In the genomic region with DNA sequence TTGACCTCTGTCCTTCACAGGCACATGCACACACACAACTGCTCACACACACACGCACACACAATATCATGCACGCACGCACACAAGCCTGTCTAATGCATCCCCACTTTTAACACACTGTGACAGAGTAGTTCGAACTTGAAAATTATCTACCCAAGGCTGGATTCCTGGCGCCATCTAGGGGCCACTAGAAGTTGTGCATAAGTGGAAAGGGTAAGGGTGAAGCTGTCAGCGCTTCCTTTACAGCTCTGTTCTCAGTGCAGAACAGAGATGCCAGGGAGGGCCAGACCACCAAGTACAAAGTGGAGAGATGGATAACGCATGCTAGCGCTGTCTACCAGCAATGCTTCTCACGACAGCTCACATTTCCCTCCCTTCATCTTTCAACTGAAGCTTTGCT, we compare ENCODE assay signal across 10 mouse cellular contexts. TPM values are rescaled to one million over a fixed set of nuclear protein-coding genes. Genes with fewer than 3 reads are reported as not detected.
DNase-seq lines count a peak whose midpoint lies in the region; ATAC-seq and TF ChIP-seq lines count a peak whose summit lies in the region.
"Had no signal": no experiment of that assay in that cellular context is flagged by ENCODE, and none has a peak within 500 bp of the region (broad histone marks: within the 10 kb centered on the region; RNA-seq: fewer than 3 reads in every experiment).

No protein-coding gene starts in this region.

- H3K4me1 ChIP-seq in hindbrain, embryonic 10.5 days (replicated peaks), result no peaks in the 10 kb centered on the region
- 0 out of 2 replicates have a peak, but pooled peaks cover 4% of the 10 kb centered on the region for H3K4me1 ChIP-seq in hindbrain, embryonic 12.5 days
- no peaks in the 10 kb centered on the region for H3K4me1 ChIP-seq in midbrain, postnatal 0 days (ENCODE audit: insufficient read depth, low read length)
- H3K4me1 ChIP-seq: embryonic facial prominence, embryonic 13.5 days had no signal

- H3K4me2 ChIP-seq in hindbrain, embryonic 12.5 days (replicated peaks), result no peak overlapping the region
- no peak overlapping the region for H3K4me2 ChIP-seq in midbrain, postnatal 0 days (ENCODE audit: low read depth, low read length, poor library complexity, severe bottlenecking)
- H3K4me2 ChIP-seq: embryonic facial prominence, embryonic 13.5 days; lung, embryonic 15.5 days had no signal

- H3K9me3 ChIP-seq in hindbrain, embryonic 10.5 days, result no peaks in the 10 kb centered on the region
- no peaks in the 10 kb centered on the region for H3K9me3 ChIP-seq in hindbrain, embryonic 12.5 days (replicated peaks)
- no peaks in the 10 kb centered on the region for H3K9me3 ChIP-seq in midbrain, postnatal 0 days (ENCODE audit: low read length)
- H3K9me3 ChIP-seq: embryonic facial prominence, embryonic 13.5 days; lung, embryonic 15.5 days had no signal

- no peaks in the 10 kb centered on the region for H3K27me3 ChIP-seq in hindbrain, embryonic 10.5 days (ENCODE audit: insufficient read depth, poor library complexity, severe bottlenecking)
- H3K27me3 ChIP-seq in hindbrain, embryonic 12.5 days, result no peaks in the 10 kb centered on the region
- H3K27me3 ChIP-seq in midbrain, postnatal 0 days (ENCODE audit: insufficient read depth, low read length), result no peaks in the 10 kb centered on the region
- H3K27me3 ChIP-seq: lung, embryonic 15.5 days had no signal

- H3K27ac ChIP-seq in hindbrain, embryonic 10.5 days, result no peak overlapping the region
- H3K27ac ChIP-seq in hindbrain, embryonic 12.5 days, result no peak overlapping the region
- no peak overlapping the region for H3K27ac ChIP-seq in left cerebral cortex, adult 2 months
- no peak overlapping the region for H3K27ac ChIP-seq in midbrain, postnatal 0 days (ENCODE audit: low read depth, low read length)
- H3K27ac ChIP-seq: embryonic facial prominence, embryonic 13.5 days; lung, embryonic 15.5 days had no signal

- no peak for ATAC-seq in hindbrain, embryonic 12.5 days (ENCODE audit: low FRiP score)
- ATAC-seq in granulocyte monocyte progenitor cell, adult 5-6 weeks (replicated peaks; ENCODE audit: poor library complexity, severe bottlenecking), result peak; percentile 38; the same call in 1 of the 2 replicates
- peak; percentile 34; the same call in 1 of the 2 replicates for ATAC-seq in midbrain, postnatal 0 days (ENCODE audit: low FRiP score)

- H3K36me3 ChIP-seq in hindbrain, embryonic 10.5 days, result no peaks in the 10 kb centered on the region
- H3K36me3 ChIP-seq in hindbrain, embryonic 12.5 days, result no peaks in the 10 kb centered on the region
- H3K36me3 ChIP-seq in midbrain, postnatal 0 days (ENCODE audit: insufficient read depth, low read length), result no peaks in the 10 kb centered on the region
- H3K36me3 ChIP-seq: embryonic facial prominence, embryonic 13.5 days; lung, embryonic 15.5 days had no signal

- H3K9ac ChIP-seq in hindbrain, embryonic 12.5 days, result no peak overlapping the region
- no peak overlapping the region for H3K9ac ChIP-seq in midbrain, postnatal 0 days (replicated peaks; ENCODE audit: low read length, poor library complexity, severe bottlenecking)
- H3K9ac ChIP-seq: embryonic facial prominence, embryonic 13.5 days; lung, embryonic 15.5 days had no signal

- no peak overlapping the region for H3K4me3 ChIP-seq in hindbrain, embryonic 10.5 days
- H3K4me3 ChIP-seq in hindbrain, embryonic 12.5 days, result no peak overlapping the region
- H3K4me3 ChIP-seq in left cerebral cortex, adult 2 months, result no peak overlapping the region
- no peak overlapping the region for H3K4me3 ChIP-seq in midbrain, postnatal 0 days (ENCODE audit: low read depth, low read length)
- H3K4me3 ChIP-seq: embryonic facial prominence, embryonic 13.5 days; lung, embryonic 15.5 days had no signal

- 42% methylated on average over 9 of the region's 9 CpGs for WGBS in hindbrain, embryonic 10.5 days
- WGBS in hindbrain, embryonic 12.5 days, result 48% methylated on average over 9 of the region's 9 CpGs
- WGBS in midbrain, postnatal 0 days, result 32% methylated on average over 9 of the region's 9 CpGs

- DNase-seq in hindbrain, embryonic 10.5 days (ENCODE audit: low spot score), result peak; percentile 59
- peak; percentile 27 for DNase-seq in MEL-GATA-1-ER (ENCODE audit: extremely low read depth, low read depth)
- DNase-seq in cerebellum, adult 9-10 months, result peak; percentile 19
- peak; percentile 39 to 41 for DNase-seq in left cerebral cortex, adult 2 months (ENCODE audit: extremely low spot score in 1 of 2, low spot score in 2 of 2)
- peak; percentile 74 for DNase-seq in midbrain, postnatal 0 days (ENCODE audit: low spot score)
- peak; percentile 19 to 28 for DNase-seq in thymus, adult 18-20 months

- intact Hi-C loops in left cerebral cortex, adult 2 months (cut with DNase I), result loop anchor here (1.0 to 5.0 kb wide), 3 partner anchors 91 to 786 kb away; no protein-coding TSS in a partner anchor

- peak; percentile 80 for TF ChIP-seq CTCF in left cerebral cortex, adult 2 months (IDR thresholded peaks at IDR 0.05)
- peak; percentile 93 for TF ChIP-seq CTCF in midbrain, postnatal 0 days (IDR thresholded peaks at IDR 0.05)

RNA-seq across cellular contexts. Expression of gene Syk, which starts 45.6 kb away (rescaled TPM):
- polyA plus RNA-seq in hindbrain, embryonic 10.5 days (2016; fragmentation: Nextera tagmentation; extraction: Ambion mirVana), result 3.3 and 4.8 TPM in 2 replicates
- polyA plus RNA-seq in hindbrain, embryonic 12.5 days (2016; fragmentation: Nextera tagmentation; extraction: Ambion mirVana), result 3.9 and 4.1 TPM in 2 replicates
- 60.0 and 80.7 TPM in 2 replicates for total RNA-seq in granulocyte monocyte progenitor cell, adult 5-6 weeks (2014; fragmentation: Nextera tagmentation)
- 64.1 and 70.9 TPM in 2 replicates for total RNA-seq in granulocyte monocyte progenitor cell, adult 5-6 weeks (2017)
- 1 to 10 TPM; 2.6 to 3.3 TPM for total RNA-seq in left cerebral cortex, adult 2 months (2021)
- 2.8 and 3.1 TPM in 2 replicates for total RNA-seq in midbrain, postnatal 0 days (2014; rRNA removed)
- 0.90 and 0.91 TPM in 2 replicates for polyA plus RNA-seq in midbrain, postnatal 0 days (2015; fragmentation: Nextera tagmentation; extraction: Ambion mirVana)

Comparison
In these comparisons a context has a peak if more than half of its experiments do, and no peak if none do; other contexts are left out.
1. DNase-seq: peak in every context shown above with its lines; median percentile 74 in midbrain, postnatal 0 days; 59 in hindbrain, embryonic 10.5 days; 40 in left cerebral cortex, adult 2 months; 27 in MEL-GATA-1-ER; 24 in thymus, adult 18-20 months; 19 in cerebellum, adult 9-10 months.
2. RNA of gene Syk, which starts 45.6 kb away (total RNA-seq): 60.0 to 80.7 TPM in granulocyte monocyte progenitor cell, adult 5-6 weeks; 2.6 to 3.3 TPM in left cerebral cortex, adult 2 months and 2.8 to 3.1 TPM in midbrain, postnatal 0 days; every median in the first group is over 10 times any median in the second.